Mouse (Mus musculus): ENCODE measurements around the gene Cdc27. TPM values are rescaled to one million over a fixed set of nuclear protein-coding genes. Genes with fewer than 3 reads are reported as not detected.
A peak's percentile ranks its signal among the peaks of the same experiment; 100 is the strongest.

The Cdc27 gene
- polyA plus RNA-seq, 1 experiment: 3.2 TPM

DNA sequence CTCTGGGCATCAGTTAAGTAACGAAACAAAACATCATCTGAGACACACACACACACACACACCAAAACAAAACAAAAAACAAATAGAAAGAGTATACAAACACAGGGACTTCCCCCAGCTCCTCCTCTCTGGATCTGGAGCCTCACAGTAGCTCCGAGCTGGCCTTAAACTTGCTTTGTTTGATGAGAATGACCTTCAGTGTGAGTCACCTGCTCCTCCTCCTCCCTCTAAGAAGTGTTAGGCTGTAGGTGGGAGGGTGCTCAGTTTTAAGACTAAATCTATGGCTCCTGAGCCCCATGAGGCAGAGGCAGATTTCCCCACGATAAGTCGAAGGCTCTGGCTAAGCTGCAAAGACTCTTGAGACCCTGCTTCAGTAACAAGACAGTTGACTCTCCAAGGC, 38.0 kb downstream of the Cdc27 start:
- Histone ChIP-seq H3K4me3 (ENCODE audit: extremely low read depth, insufficient read depth, insufficient read length) (no peak overlapping the region), H3K36me3 (ENCODE audit: control insufficient read depth, insufficient read depth, low read length) (peaks cover 42% of the 10 kb centered on the region), H3K27ac (ENCODE audit: insufficient read depth, low read length) (no peak overlapping the region), H3K27me3 (ENCODE audit: control insufficient read depth, insufficient read depth, low read length) (no peaks in the 10 kb centered on the region), H3K4me1 (ENCODE audit: control insufficient read depth, insufficient read depth, insufficient read length) (no peaks in the 10 kb centered on the region)
- DNase-seq (ENCODE audit: low read depth in 1 of 2, low spot score in 2 of 2): no peak
- WGBS: 92% methylated on average over 4 of the region's 4 CpGs
- no peak for TF ChIP-seq CTCF (IDR thresholded peaks at IDR 0.05; ENCODE audit: extremely low read depth, insufficient read depth, insufficient read length, insufficient replicate concordance)
- TF ChIP-seq POLR2A (IDR thresholded peaks at IDR 0.05; ENCODE audit: low read depth, low read length): no peak

GRCm38 (mm10) chr11:104510606-104511005, 39.8 kb downstream of the Cdc27 start:
- Histone ChIP-seq H3K27me3 (ENCODE audit: control insufficient read depth, insufficient read depth, low read length) (no peaks in the 10 kb centered on the region), H3K27ac (ENCODE audit: insufficient read depth, low read length) (no peak overlapping the region), H3K4me3 (ENCODE audit: extremely low read depth, insufficient read depth, insufficient read length) (no peak overlapping the region), H3K4me1 (ENCODE audit: control insufficient read depth, insufficient read depth, insufficient read length) (no peaks in the 10 kb centered on the region), H3K36me3 (ENCODE audit: control insufficient read depth, insufficient read depth, low read length) (peaks cover 43% of the 10 kb centered on the region)
- WGBS: 91% methylated on average over 2 of the region's 2 CpGs
- peak; percentile 6 to 11 for DNase-seq (ENCODE audit: low read depth in 1 of 2, low spot score in 2 of 2)
- TF ChIP-seq POLR2A (IDR thresholded peaks at IDR 0.05; ENCODE audit: low read depth, low read length): no peak
- peak; percentile 34; the same call in 1 of the 2 replicates for TF ChIP-seq CTCF (IDR thresholded peaks at IDR 0.05; ENCODE audit: extremely low read depth, insufficient read depth, insufficient read length, insufficient replicate concordance)

DNA sequence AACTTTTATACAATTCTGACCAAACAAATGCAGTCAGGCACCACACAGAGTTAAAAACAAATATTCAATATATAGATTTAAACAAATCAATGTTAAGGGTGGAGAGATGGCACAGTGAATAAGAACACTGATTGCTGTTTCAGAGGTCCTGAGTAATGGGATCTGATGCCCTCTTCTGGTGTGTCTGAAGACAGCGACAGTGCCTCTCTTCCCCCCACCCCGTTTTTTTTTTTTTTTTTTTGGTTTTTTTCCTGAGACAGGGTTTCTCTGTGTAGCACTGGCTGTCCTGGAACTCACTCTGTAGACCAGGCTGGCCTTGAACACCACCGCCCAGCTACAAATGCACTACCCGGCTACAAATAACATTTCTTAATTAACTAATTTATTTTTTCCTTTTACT, 42.0 kb downstream of the Cdc27 start:
- no peak overlapping the region for H3K27ac ChIP-seq (ENCODE audit: insufficient read depth, low read length)
- WGBS: 84% methylated on average over 4 of the region's 4 CpGs
- TF ChIP-seq POLR2A (IDR thresholded peaks at IDR 0.05; ENCODE audit: low read depth, low read length) (no peak), CTCF (IDR thresholded peaks at IDR 0.05; ENCODE audit: extremely low read depth, insufficient read depth, insufficient read length, insufficient replicate concordance) (no peak)
- no peaks in the 10 kb centered on the region for H3K4me1 ChIP-seq (ENCODE audit: control insufficient read depth, insufficient read depth, insufficient read length)
- no peak for DNase-seq (ENCODE audit: low read depth in 1 of 2, low spot score in 2 of 2)
- no peaks in the 10 kb centered on the region for H3K27me3 ChIP-seq (ENCODE audit: control insufficient read depth, insufficient read depth, low read length)
- H3K4me3 ChIP-seq (ENCODE audit: extremely low read depth, insufficient read depth, insufficient read length): no peak overlapping the region
- peaks cover 45% of the 10 kb centered on the region for H3K36me3 ChIP-seq (ENCODE audit: control insufficient read depth, insufficient read depth, low read length)

GRCm38 (mm10) chr11:104488292-104488691, 62.1 kb downstream of the Cdc27 start:
- Histone ChIP-seq H3K4me3 (ENCODE audit: extremely low read depth, insufficient read depth, insufficient read length) (no peak overlapping the region), H3K27me3 (ENCODE audit: control insufficient read depth, insufficient read depth, low read length) (no peaks in the 10 kb centered on the region), H3K4me1 (ENCODE audit: control insufficient read depth, insufficient read depth, insufficient read length) (no peaks in the 10 kb centered on the region), H3K36me3 (ENCODE audit: control insufficient read depth, insufficient read depth, low read length) (no peaks in the 10 kb centered on the region), H3K27ac (ENCODE audit: insufficient read depth, low read length) (no peak overlapping the region)
- WGBS: 80% methylated on average over 3 of the region's 3 CpGs
- DNase-seq (ENCODE audit: low read depth in 1 of 2, low spot score in 2 of 2): no peak
- TF ChIP-seq POLR2A (IDR thresholded peaks at IDR 0.05; ENCODE audit: low read depth, low read length) (no peak), CTCF (IDR thresholded peaks at IDR 0.05; ENCODE audit: extremely low read depth, insufficient read depth, insufficient read length, insufficient replicate concordance) (no peak)

DNA sequence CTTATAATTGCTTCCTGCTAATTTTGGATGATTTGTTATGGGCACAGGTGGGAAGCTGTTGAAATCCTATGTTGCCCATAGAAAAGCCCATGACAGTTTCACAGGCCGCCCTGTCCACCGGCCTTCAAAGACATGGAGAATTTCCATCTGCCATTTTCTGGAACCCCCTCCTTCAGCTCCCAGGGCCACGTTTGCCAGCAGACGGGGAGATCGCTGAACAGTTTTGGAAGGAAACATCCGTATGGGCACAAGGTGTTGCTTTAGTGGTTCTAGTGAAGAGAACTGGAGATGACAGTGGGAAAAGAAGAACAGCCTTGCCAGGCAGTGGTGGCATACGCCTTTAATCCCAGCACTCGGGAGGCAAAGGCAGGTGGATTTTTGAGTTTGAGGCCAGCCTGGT, 68.4 kb downstream of the Cdc27 start:
- Histone ChIP-seq H3K4me1 (ENCODE audit: control insufficient read depth, insufficient read depth, insufficient read length) (no peaks in the 10 kb centered on the region), H3K4me3 (ENCODE audit: extremely low read depth, insufficient read depth, insufficient read length) (no peak overlapping the region), H3K27ac (ENCODE audit: insufficient read depth, low read length) (no peak overlapping the region), H3K36me3 (ENCODE audit: control insufficient read depth, insufficient read depth, low read length) (no peaks in the 10 kb centered on the region), H3K27me3 (ENCODE audit: control insufficient read depth, insufficient read depth, low read length) (no peaks in the 10 kb centered on the region)
- no peak for DNase-seq (ENCODE audit: low read depth in 1 of 2, low spot score in 2 of 2)
- TF ChIP-seq POLR2A (IDR thresholded peaks at IDR 0.05; ENCODE audit: low read depth, low read length) (no peak), CTCF (IDR thresholded peaks at IDR 0.05; ENCODE audit: extremely low read depth, insufficient read depth, insufficient read length, insufficient replicate concordance) (no peak)
- WGBS: 75% methylated on average over 8 of the region's 8 CpGs

- DNase-seq (ENCODE audit: low read depth in 1 of 2, low spot score in 2 of 2): no peak
- WGBS: 88% methylated on average over 4 of the region's 4 CpGs
- TF ChIP-seq POLR2A (IDR thresholded peaks at IDR 0.05; ENCODE audit: low read depth, low read length): no peak
- Histone ChIP-seq H3K4me3 (ENCODE audit: extremely low read depth, insufficient read depth, insufficient read length) (no peak overlapping the region), H3K27ac (ENCODE audit: insufficient read depth, low read length) (no peak overlapping the region), H3K36me3 (ENCODE audit: control insufficient read depth, insufficient read depth, low read length) (no peaks in the 10 kb centered on the region), H3K4me1 (ENCODE audit: control insufficient read depth, insufficient read depth, insufficient read length) (no peaks in the 10 kb centered on the region), H3K27me3 (ENCODE audit: control insufficient read depth, insufficient read depth, low read length) (no peaks in the 10 kb centered on the region)
Observed at GRCm38 (mm10) chr11:104479505-104479904, 70.9 kb downstream of the Cdc27 start.

DNA sequence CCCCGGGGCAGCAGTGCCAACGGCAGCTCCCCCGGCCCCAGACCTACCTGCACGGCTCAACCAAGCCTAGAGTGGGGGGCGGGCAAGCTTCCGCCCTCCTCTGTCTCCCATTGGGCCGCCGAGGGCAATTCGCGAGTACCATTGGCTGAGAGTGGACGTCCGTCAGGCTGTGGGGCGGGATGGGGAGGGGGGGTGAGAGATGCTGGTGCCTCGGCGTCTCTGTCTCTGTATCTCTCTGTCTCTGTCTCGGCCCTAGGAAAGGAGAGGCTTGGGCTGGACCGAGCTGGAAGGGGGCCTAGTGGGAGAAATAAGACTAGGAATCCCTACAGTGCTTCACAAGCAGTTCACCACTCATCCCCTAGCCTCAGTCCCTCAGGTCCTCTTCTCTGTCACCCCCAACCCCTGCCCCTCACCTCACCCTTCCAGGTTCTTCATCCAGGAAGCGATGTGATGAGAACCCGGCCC, 81.0 kb downstream of the Cdc27 start:
- under 1% methylated on average over 19 of the region's 19 CpGs for WGBS
- peak; percentile 80 to 91 for DNase-seq (ENCODE audit: low read depth in 1 of 2, low spot score in 2 of 2)
- Histone ChIP-seq H3K27ac (ENCODE audit: insufficient read depth, low read length) (peak overlapping the region; percentile 22; the same call in 1 of the 2 replicates), H3K27me3 (ENCODE audit: control insufficient read depth, insufficient read depth, low read length) (0 out of 2 replicates have a peak, but pooled peaks cover 2% of the 10 kb centered on the region), H3K4me3 (ENCODE audit: extremely low read depth, insufficient read depth, insufficient read length) (peak overlapping the region; percentile 69), H3K36me3 (ENCODE audit: control insufficient read depth, insufficient read depth, low read length) (peaks cover 2% of the 10 kb centered on the region), H3K4me1 (ENCODE audit: control insufficient read depth, insufficient read depth, insufficient read length) (no peaks in the 10 kb centered on the region; the same call in 1 of the 2 replicates)
- no peak for TF ChIP-seq POLR2A (IDR thresholded peaks at IDR 0.05; ENCODE audit: low read depth, low read length)
- no peak for TF ChIP-seq CTCF (IDR thresholded peaks at IDR 0.05; ENCODE audit: extremely low read depth, insufficient read depth, insufficient read length, insufficient replicate concordance)
